Mouse (Mus musculus) liver, adult 2 months (tissue): ENCODE data around the gene Plekhg2.

ENCODE experiments used
- CTCF ChIP-seq: fragments of 200-500 bp; IDR thresholded peaks from 2 replicates; pipeline ENCODE4 v1.5.1; 2011; ENCODE audit warnings: low read depth, low read length, control low read depth
- POLR2A ChIP-seq: fragments of 200-500 bp; IDR thresholded peaks from 2 replicates; pipeline ENCODE4 v1.6.1; 2011; ENCODE audit warnings: low read length, control low read depth; ENCODE audit not compliant: insufficient read depth; ENCODE audit errors: extremely low read depth

- no peak for TF ChIP-seq CTCF
- TF ChIP-seq POLR2A: no peak
These were observed 37.9 kb downstream of the Plekhg2 start for GRCm38 (mm10) chr7:28334534-28334933.
